Mouse (Mus musculus) gastrocnemius, adult 18-20 months (tissue): Measurements from ENCODE around the gene Gm10142. TPM values are rescaled to one million over a fixed set of nuclear protein-coding genes. Genes with fewer than 3 reads are reported as not detected.
"Not testable (repeated sequence)": the region's sequence is repeated elsewhere in the genome, so short reads cannot be mapped to it uniquely, and the experiment has no call there.

Source experiments
- DNase-seq: peaks from one replicate; pipeline ENCODE4 v3.0.0; 2021; ENCODE audit warnings: low spot score
- long read RNA-seq, 2 experiments: library from polyadenylated mRNA; stranded (forward); transcript quantifications; one replicate each; pipeline ENCODE4 v2.0.0; 2021
- total RNA-seq, 2 experiments: library from RNA; stranded (reverse); gene quantifications; 2 replicates each; pipeline ENCODE4 v1.2.3; 2021

The Gm10142 gene
- not detected for total RNA-seq
- long read RNA-seq, experiment 1: 0 reads
- long read RNA-seq, experiment 2: 0 reads

DNA sequence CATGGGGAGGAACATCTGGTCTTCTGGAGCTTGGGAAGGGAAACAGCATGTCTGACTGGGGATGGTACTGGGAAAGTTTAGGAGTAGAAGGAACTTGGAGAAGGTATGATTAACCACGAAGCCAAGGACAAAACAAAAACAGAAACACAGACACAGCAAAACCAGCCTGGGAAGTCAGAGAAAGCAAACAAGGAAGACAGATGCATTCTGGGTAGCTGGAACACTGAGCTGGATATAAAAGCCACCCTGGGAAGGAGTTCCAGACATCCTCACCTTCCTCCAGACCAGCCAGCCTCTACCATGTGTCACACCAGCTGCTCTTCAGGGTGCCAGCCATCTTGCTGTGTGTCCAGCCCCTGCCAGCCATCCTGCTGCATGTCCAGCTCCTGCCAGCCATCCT, at the start of gene Gm10142:
Gm10142 (plus strand) TSS at position 301 of the 400 bp plus-strand sequence.
- no peak for DNase-seq

DNA sequence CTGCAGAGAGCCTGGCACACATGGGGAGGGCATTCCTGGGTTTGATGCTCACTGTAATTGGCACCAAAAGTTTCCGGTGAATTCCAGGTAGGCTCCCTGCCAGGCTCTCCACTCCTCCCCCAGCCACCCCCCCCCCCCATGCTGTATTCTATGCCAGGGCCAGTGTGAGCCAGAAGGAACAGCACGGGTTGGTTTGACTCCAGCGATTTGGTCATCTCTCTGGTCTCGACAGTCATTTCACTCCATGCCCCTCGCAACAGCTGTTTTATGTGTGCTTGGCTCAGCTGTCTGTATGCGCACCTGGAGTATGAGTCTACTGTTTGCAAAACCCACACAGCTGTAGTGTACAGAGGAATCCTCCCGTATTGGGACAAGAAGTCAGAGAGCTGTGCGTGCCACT, 49.3 kb upstream of the Gm10142 start:
- no peak for DNase-seq

- DNase-seq: no peak
Measured at GRCm38 (mm10) chr10:77667402-77667801, 48.2 kb upstream of the Gm10142 start.

DNA sequence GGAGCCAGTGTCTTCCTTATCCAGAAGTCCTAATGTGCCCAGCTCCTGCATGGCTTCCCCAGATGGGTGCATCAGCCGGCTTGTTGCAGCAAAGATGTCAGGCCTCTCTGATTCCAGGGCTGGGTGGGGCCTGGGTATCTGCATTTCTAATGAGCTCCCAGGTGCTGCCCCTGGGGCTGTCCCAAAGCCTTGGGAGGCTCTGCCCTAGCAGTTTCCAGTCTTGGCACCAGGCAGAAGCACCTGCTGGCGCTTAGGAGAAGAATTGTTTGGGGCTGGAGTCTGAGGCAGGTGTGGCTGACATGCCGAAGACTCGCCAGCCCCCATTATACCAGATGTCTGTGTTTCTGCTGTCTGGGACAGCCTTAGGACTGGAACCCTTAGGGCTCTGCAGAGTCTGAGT, 44.9 kb upstream of the Gm10142 start:
- no peak for DNase-seq

DNA sequence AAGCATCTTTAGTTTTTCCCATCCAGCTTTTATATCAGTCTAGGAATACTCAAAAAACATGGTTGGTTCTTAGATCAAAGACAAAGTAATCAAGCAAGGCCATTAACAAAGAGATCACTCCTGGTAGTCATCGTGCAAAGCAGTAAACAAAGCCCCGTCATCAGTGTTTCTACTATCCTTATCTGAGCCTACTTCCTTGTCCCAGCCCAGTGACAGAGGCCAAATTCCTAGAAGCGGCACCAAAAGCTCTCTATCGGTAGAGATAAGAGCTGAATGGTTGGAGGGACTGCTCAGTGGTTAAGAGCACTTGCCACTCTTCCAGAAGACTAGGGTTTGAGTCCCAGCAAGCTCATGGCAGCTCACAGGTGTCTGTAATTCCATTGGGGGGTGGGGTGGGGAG, 44.1 kb upstream of the Gm10142 start:
- no peak for DNase-seq

DNA sequence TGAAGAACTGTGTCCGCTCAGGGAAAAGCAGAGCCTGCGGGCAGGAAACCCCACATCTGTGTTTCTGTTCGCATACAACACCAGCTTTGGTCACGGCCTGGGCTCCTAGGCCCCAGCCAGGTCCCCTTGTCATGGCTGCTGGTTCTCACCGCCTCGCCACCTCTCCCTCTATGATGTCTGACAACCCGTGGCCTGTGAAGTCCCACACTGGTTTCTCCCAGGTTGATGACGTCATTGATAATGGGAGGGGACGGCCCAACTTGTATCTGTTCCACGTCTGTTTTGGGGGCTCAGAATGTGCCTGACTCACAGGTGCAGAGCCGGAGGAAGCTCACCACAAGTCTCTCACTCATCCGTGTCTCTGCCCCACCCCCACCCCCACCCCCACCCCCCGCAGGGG, 41.8 kb upstream of the Gm10142 start:
- DNase-seq: no peak

DNA sequence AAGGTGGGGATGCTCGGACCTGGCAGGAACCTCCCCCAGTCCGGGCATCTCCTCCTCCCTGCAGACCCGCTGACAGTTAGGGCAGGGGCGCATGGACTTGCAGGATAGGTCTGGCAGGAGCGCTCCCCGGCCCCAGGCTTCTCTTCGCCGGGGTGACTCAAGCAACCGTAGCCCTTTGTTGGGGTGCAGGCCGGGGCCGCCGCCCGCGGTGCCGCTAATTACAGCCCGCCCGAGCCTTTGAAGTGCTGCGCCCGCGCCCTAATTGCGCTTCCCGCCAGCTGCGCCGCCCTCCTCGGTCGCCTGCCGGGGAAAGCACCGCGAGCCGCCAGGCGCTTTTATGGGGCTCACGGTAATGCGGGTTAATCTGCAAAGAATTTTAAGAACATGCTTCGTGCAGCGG, 38.0 kb upstream of the Gm10142 start:
- DNase-seq: no peak

GRCm38 (mm10) chr10:77682994-77683393, 32.6 kb upstream of the Gm10142 start:
- no peak for DNase-seq

DNA sequence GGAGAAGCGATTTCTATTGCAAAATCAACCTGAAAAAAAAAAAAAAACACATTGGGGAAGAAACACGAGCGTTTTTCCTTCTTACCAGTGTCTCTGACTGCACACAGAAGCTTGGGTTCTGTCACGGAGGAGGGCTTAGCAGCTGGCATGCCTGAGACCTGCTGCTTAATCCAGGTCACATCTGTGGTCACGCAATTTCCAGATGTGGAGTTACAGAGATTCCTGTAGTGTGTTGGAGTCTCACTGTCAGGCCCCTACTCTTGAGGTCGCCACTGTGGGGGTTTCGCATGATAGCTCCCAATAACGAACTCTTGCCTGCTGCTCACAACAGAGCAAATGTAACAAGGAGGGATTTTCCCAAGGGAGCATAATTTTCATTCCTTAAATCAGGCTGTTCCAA, 31.4 kb upstream of the Gm10142 start:
- no peak for DNase-seq

DNA sequence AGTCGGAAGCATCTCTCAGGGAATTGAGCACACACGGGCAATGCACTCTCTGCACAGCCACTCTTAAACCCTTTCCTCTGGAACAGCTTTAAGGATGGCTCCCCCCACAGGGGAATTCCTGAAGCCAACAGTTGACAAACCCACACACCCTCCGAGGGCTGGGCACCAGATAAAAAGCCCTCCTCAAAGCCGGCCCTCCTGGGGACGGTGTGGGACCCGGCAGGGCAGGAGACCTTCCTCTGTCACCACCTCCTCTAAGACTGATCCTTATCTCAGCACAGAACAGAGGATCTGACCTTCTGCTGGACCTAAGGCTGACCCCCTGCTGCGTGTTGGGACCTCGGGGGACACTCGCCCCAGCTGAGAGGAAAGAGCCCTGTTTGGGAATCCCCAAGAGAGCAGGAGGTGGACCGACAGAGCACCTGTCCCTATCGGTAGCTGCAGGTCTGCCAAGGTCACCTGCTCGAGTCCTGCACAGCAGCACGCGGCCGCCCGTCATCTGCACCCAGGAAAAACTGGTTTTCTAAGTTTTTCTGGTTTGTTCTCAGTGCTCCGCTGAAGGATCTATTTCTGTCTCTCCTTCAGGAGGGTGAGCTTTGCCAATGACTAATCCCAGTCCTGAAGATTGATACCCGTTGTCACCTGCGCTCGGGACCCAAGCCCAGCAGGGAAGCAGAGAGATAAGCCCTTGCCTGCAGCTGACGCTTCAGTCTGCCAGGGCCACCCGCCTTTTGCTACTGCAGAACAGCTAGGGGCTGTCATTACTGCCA, 29.5 kb upstream of the Gm10142 start, which contains the start of gene Tspear:
Tspear (plus strand) TSS at position 675 of the 770 bp plus-strand sequence.
- no peak for DNase-seq

DNA sequence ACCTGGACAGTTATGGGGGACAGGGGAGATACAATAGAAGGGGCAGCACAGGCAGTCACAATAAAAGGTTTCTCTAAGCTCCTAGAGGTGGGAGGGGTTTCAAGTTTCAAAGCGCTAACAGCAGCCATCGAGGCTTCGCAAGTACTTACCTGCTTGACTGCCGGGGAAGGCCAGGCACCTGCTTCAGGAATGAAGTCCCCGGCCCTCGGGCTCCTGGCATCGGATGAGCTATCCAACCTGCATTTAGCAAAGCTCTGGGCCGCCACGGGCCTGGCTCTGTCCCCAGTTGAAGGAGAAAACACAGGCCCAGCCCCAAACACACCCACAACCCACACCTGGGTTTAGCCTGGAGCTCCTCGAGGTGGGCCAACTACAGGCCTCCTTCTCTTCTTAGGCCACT, 28.6 kb upstream of the Gm10142 start:
- no peak for DNase-seq

GRCm38 (mm10) chr10:77690356-77690807, 25.2 kb upstream of the Gm10142 start, which contains the start of gene Gm19402:
Gene Gm19402 (minus strand): TSS chr10:77690757.
- DNase-seq: not testable (repeated sequence)

DNA sequence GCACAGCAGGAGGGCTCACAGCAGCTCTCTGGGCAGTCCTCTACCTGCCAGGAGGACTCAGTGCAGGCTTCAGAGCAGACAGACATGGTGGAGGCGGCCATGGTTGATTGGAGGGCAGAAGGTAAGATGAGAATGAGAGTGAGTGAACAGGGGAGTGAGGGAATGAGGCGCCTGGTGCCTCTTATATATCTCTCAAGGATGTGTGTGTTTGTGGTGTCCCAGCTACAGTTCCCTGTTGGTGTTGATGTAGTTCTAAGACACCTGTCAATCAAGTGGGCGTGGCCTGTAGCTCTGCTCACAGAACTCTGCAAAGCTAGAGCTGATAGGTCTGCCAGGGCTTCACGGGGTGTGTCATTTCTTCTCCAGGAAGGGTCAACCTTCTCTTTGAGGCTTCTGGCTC, 18.5 kb upstream of the Gm10142 start, which contains the start of gene Gm9508:
Gm9508 (minus strand) TSS at position 101 of the 400 bp plus-strand sequence.
- DNase-seq: no peak

- DNase-seq: no peak
Measured at GRCm38 (mm10) chr10:77706326-77706725, 9.3 kb upstream of the Gm10142 start, which contains the start of gene Gm10272. Gene Gm10272 (plus strand): TSS chr10:77706626.

DNA sequence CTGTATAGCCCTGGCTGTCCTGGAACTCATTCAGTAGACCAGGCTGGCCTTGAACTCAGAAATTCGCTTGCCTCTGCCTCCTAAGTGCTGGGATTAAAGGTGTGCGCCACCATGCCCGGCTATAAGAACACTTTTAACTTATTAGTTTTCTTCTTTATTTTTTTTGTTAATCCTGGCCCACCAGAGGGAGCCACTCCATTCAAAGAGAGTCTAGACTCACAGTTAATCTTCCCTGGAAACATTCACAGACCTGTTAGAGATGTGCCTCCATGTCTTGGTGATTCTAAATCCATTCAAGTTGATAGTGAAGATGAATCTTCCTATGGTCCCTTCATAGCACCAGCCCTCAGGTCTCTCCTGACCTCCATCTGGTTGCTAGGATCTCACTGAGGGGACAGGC, 5.8 kb upstream of the Gm10142 start:
- no peak for DNase-seq

DNA sequence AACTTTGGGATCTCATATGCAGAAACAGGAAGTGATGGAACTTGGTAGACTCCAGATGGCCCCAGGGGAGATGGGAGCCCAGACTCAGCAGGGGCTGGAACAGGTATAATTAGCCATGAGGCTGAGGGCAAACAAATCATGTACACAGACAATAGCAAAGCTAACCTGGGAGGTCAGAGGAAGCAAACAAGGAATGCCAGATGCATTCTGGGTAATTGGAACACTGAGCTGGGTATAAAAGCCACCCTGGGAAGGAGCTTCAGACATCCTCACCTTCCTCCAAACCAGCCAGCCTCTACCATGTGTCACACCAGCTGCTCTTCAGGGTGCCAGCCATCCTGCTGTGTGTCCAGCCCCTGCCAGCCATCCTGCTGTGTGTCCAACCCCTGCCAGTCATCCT, 4.5 kb upstream of the Gm10142 start, which contains the start of gene Gm10024:
Gm10024 (plus strand) TSS at position 301 of the 400 bp plus-strand sequence.
- not testable (repeated sequence) for DNase-seq

DNA sequence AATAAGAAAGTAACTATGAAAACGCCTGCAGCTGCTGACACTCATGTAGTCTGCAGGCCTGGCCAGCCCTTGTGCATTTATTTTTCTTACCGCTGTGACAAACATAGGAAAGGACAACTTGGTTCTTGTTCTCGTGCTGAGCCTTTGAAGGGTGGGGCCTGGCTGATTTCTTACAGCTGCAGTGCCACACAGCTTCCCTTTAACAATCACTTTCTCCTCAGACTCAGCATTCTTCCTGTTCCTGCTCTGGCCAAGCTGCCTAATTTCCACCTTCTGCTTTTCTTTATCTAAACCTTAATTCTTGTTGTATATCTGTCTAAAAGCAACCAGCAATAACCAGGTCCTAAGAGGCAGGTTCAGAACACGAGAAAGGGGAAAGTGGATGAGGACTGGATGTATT, 1.9 kb upstream of the Gm10142 start:
- DNase-seq: no peak

DNA sequence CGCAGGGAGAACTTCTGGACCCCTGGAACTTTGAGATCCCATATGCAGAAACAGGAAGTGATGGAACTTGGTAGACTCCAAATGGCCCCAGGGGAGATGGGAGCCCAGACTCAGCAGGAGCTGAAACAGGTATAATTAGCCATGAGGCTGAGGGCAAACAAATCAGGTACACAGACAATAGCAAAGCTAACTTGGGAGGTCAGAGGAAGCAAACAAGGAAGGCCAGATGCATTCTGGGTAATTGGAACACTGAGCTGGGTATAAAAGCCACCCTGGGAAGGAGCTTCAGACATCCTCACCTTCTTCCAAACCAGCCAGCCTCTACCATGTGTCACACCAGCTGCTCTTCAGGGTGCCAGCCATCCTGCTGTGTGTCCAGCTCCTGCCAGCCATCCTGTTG, 4.7 kb downstream of the Gm10142 start, which contains the start of gene Krtap12-1:
Krtap12-1 (plus strand) TSS at position 301 of the 400 bp plus-strand sequence.
- not testable (repeated sequence) for DNase-seq

DNA sequence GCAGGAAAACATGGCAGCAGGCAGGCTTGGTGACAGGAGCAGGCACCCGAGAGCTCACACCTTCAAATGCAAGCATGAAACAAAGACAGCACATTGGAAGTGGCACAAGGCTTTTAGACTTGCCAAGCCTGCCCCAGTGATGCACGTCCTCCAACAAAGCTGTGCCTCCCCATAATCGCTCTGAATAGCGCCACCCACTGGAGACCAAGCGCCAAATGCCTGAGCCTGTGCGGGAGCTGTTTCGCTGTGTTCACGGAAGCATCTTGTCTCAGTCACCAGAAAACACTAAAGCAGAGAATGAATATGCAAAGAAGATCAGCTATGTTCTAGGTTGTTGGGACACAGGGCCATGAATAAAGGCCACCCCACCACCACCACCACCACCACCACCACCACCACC, 9.2 kb downstream of the Gm10142 start:
- DNase-seq: no peak

DNA sequence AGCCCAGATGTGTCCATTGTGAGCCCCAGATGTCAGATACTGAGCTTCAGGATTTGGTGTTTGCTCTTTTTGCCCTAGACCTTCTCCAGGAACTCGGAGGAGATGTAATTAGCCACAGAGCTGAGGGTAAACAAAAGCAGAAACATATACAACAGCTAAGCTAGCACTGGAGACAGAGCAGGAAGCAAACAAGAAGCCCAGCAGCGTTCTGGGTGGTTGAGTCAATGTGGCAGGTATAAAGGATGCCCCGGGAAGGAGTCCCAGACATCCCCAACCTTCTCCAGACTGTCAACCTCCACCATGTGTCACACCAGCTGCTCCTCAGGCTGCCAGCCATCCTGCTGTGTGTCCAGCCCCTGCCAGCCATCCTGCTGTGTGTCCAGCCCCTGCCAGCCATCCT, 10.6 kb downstream of the Gm10142 start, which contains the start of gene Gm10100:
Gm10100 (plus strand) TSS at position 301 of the 400 bp plus-strand sequence.
- DNase-seq: no peak

DNA sequence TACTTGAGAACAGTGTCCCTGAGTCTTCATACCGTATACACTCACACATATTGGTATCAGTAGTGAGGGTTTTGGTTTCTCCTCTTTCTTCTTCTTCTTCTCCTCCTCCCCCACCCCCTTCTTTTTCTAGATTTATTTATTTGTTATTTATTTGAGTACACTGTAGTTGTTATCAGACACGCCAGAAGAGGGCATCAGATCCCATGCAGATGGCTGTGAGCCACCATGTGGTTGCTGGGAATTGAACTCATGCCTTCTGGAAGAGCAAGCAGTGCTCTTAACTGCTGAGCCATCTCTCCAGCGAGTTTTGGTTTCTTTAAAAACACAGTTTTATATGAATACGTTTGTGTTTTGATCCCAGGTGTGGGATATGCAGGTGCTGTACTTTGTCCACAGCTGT, 12.7 kb downstream of the Gm10142 start:
- no peak for DNase-seq

DNA sequence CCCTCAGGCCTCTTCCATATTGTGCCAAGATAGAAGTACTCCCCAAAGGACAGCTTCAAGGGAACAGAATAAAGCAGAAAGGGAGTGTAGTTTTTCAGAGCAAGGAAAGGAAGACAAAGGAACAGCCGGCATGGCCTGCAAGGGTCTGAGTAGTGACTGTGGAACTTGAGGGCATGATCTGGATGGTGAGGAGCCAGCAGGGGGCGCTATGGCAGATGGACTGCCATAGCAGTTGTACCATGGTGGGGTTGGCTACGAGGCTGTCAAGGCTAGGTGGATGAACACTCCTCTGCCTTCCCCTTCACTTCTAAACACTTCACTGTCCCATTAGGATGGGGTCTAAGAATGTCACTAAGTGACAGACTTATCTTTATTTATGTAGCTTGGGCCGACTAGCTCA, 13.6 kb downstream of the Gm10142 start:
- DNase-seq: no peak

DNA sequence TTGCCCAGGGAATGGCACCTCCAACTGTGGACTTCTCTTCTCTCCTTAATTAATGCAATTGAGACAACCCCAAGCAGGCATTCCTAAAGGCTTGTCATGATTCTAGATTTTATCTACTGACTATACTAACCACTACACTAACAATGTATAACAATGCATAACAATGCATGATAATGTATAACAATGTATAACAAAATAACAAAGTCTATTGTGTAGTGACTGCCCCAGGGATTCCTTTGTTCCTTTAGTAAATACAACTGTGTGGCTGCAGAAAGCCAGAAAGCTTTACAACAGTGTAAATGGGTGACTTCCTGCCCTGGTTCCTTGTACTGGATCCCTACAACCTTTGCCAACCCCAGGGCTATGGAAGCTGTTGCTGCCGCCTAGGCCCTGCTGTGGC, 20.3 kb downstream of the Gm10142 start:
- no peak for DNase-seq
